Mouse (Mus musculus) lung, adult 2 months (tissue): ENCODE measurements around the gene Sema7a.

ENCODE experiments used
- CTCF ChIP-seq: fragments of 200-500 bp; IDR thresholded peaks from 2 replicates; pipeline ENCODE4 v1.5.1; 2011; ENCODE audit warnings: mild to moderate bottlenecking, low read length, control low read depth; ENCODE audit not compliant: insufficient read depth
- POLR2A ChIP-seq: fragments of 200-500 bp; IDR thresholded peaks from 2 replicates; pipeline ENCODE4 v1.6.1; 2011; ENCODE audit warnings: low read depth, mild to moderate bottlenecking, control low read depth, low read length, borderline replicate concordance; ENCODE audit errors: extremely low read depth

GRCm38 (mm10) chr9:57973440-57974066, 33.6 kb downstream of the Sema7a start:
- TF ChIP-seq CTCF = no peak
- TF ChIP-seq POLR2A = no peak
